Mouse (Mus musculus) adrenal gland (tissue): Measurements from ENCODE around the gene Cdkn3.
"Not testable (repeated sequence)": the region's sequence is repeated elsewhere in the genome, so short reads cannot be mapped to it uniquely, and the experiment has no call there.

Experiments used
- intact Hi-C: fragments of 180-260 bp; cut with DNase I; formaldehyde crosslinking; loops from one replicate; pipeline ENCODE4 v1.15.1; 2025

Cdkn3 gene

GRCm38 (mm10) chr14:46782187-46782828 is 22.0 kb downstream of the Cdkn3 start:
- intact Hi-C loops = no loop called here

GRCm38 (mm10) chr14:46783327-46783926 is 23.1 kb downstream of the Cdkn3 start:
- intact Hi-C loops = no loop called here

DNA sequence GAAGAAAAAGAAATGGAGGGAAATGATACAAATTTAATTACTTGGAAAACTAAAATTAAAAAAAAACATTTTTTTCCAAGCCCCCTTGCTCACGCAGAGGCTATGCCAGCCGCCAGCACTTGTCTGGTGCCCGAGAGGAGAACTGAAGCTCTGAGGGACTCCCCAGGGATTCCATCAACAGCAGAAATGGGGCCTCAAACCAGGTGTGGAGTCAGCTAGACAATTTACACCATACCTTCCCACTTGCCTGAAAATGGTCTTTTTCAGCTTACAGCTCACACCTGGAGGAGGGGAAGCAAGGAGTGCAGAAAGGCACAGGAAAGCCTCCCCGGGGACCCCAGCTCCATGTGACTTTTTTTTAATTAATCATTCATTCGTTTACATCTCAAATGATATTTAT is 24.9 kb downstream of the Cdkn3 start:
- intact Hi-C loops = no loop called here

DNA sequence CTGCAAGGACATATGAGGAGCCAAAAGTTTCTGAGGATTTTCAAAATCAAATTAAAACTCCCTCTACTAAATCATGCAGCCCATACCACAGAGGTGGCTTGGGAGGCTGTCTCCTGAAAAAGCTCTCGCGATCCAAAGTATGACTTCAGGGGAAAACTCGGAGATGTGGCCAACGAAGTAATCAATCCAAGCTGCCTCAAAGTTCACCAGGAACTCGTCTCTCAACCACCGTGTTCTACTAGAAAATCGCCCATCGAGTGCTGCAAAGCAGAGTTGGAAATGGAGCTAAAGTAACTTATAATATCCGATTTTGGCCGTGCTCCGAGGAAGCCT is 27.1 kb downstream of the Cdkn3 start:
- intact Hi-C loops = no loop called here

DNA sequence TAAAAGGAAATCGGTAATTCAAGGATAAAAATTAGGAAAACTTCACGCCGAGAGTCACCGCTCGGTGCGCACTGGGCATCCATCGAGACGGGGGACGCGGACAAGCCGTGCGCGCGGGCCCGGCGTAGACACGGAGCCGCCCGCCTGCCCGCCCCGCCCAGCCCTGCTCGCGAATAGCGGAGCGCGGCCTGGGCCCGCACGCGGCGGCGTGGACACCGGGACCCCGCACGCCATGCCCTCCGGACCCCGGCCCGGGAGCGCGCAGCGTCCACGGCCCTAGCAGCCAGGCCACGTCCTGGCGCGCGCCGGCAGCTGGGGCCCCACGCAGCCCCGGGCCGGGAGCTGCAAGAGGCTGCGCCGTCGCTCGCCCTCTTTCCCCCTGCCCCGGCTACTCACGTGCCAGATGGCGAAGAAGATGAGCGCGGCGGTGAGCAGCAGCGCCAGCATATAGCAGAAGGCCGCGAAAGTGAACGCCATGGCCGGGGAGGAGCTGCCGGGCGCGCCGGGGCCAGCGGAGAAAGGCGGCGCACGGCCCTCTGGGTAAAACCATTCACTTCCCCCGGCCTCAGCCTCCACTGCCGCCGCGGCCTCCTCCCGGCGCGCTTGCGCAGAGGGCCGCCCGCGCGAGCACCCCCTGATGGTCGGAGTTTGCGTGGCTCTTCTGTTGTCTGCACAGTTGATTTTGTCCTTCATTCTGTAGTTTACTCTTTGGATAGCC is 27.6 kb downstream of the Cdkn3 start, which contains the start of gene Cnih1:
Gene Cnih1 (minus strand): TSS at position 625 of the 718 bp plus-strand sequence.
- intact Hi-C loops = no loop called here

DNA sequence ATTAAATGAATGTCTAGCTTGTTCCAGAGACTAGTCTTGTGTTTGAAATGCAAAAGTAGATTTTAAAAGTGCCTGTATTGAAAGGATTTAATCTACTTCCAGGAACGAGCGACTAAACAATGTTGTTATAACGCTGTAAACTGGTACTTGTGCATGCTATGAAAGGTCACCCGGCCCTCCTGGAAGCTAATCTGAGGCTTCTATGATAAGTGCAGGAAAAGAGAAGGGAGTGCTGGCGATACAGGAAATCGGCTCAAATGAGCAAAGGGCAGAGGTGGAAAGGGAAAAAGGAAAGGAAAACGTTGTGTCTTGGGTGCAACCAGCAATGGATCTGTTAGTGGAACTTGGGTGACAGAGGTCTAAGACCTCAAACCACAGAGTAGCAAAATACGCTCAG is 28.2 kb downstream of the Cdkn3 start:
- intact Hi-C loops = no loop called here

DNA sequence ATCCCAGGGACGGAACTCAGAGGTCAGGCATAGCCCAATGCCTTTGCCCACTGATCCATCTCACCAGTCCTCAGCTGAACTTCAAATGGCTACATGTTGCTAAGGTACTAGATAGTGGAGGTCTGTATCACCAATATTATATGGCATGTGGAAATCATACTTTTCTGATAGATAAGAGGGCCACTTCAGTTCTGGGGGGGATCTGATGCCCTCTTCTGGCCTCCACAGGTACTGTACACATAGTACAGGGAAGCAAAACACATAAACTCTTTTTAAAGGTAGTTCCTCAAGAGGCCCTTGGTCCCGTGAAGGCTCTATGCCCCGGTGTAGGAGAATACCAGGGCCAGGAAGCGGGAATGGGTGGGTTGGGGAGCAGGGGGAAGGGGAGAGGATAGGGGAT is 30.0 kb downstream of the Cdkn3 start:
- intact Hi-C loops = no loop called here

DNA sequence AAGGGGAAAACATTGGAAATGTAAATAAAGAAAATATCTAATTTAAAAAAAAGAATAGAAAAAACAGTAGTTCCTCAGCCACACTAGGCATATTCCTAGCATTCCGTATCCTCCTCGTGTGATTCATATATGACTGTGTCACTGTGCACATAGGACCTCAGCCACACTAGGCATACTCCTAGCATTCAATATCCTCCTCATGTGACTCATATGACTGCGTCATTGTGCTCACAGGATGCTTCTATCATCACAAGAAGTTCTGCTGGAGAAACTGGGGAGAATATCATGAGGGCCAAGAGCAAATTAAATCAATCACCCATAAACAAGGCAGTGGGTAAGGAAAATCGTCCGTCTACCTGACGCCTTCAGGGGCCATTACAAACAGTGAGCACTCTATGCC is 30.4 kb downstream of the Cdkn3 start:
- intact Hi-C loops = no loop called here

DNA sequence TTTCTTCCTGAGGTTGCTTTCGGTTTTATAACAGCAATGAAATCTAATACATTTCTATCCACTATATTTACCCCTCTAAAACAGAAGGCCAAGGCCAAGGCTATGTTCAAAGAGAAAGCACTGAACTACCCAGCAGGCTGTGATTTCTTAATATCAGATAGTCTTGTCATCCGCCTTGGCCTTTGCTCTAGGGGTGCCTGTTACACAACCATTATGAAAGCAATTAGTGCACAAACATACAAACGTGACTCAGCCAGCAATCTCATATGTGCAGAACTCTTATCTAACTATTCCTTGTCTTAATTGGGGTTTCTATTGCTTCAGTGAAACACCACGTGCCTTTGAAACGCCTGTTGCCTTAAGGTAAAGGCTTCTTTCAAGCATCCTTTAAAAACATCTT is 33.8 kb downstream of the Cdkn3 start:
- intact Hi-C loops = no loop called here

DNA sequence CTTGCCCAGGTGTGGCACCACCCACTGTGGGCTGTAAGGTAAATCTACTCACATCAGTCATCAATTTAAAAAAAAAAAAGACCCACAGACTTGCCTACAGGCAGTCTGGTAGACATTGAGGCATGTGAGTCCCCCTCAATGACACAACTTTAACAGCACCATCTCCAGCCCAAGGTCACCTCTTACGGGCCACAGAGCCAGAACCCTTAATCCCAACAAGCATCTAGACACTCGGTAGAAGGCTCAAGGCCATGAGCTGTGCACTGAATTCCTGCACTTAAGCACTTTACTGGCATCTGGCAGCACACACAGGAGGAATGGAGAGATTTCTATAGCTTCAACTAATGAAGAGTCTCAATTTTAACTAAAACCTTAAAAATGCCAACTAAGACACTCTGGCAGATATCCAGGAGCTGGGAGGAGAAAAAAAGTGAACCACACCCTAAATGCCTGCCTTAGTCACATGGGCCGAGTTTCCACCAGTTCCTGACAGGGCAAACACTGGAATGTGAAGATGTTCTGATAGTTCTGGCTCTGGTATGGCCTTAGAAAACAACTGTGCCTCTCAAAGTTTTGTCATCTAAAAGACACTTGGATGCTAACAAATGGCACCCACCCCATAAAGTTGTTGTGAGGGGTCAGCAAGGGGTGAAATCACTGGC is 40.5 kb downstream of the Cdkn3 start:
- intact Hi-C loops = no loop called here

- intact Hi-C loops = no loop called here
Measured at GRCm38 (mm10) chr14:46803259-46803658, 42.9 kb downstream of the Cdkn3 start.

DNA sequence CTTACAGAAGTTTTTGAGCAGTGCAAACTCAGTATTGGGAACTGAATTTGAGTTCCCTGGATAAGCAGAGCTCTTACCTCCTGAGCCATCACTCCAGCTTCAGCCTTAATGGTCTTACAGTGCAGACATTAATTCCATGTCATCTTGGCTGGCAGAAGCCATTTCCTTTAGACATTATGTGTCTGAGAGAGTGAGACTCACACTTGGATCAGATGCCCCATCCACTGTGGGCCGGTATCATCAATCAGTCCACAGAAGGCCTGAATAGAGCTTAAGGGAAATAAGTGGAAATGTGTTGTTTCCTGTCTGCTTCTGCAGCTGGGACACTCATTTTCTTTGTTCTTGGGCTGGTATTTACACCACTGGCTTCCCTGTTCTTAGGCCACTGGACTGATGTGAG is 43.5 kb downstream of the Cdkn3 start:
- intact Hi-C loops = no loop called here

- intact Hi-C loops = no loop called here
Measured at GRCm38 (mm10) chr14:46806186-46806585, 45.8 kb downstream of the Cdkn3 start.

GRCm38 (mm10) chr14:46807927-46808326 is 47.6 kb downstream of the Cdkn3 start:
- intact Hi-C loops = no loop called here

DNA sequence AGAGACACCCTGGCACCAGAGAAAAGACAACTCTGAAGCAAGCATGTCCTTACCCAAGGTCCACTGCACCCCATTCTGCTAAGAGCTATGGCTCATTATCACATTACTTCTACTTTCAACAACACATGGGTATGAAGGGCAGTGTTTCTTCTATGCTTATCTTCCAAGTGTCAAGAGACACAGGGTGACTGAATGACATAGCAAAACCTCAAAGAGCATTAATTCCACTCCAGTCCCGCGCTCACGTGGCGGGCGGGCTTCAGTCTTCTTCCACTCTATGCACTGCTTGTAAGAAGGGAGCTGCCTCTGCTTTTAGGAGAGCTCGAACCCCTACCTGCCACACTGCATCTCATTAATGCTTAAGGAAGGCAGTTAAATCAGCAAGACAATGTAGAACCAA is 55.3 kb downstream of the Cdkn3 start:
- intact Hi-C loops = no loop called here

GRCm38 (mm10) chr14:46816916-46817622 is 56.7 kb downstream of the Cdkn3 start:
- intact Hi-C loops = no loop called here

DNA sequence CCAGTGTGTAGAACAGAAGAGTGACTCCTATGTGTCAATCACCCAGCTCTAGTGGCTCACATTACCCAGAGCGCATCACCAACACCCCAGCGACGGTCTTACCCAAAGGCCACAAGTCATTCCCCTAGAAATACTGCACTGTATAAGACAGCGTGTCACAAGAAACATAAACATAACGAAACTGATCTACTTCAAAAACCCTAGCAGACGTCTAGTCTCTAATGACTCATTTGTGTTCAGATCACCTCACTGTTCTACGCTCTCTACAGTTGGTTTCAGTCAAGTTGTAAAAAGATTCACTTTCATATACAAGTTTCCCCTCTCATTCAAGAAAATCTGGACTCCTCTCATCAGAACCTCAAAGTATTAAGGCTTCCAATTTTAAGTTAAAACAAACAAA is 58.4 kb downstream of the Cdkn3 start:
- intact Hi-C loops = no loop called here

DNA sequence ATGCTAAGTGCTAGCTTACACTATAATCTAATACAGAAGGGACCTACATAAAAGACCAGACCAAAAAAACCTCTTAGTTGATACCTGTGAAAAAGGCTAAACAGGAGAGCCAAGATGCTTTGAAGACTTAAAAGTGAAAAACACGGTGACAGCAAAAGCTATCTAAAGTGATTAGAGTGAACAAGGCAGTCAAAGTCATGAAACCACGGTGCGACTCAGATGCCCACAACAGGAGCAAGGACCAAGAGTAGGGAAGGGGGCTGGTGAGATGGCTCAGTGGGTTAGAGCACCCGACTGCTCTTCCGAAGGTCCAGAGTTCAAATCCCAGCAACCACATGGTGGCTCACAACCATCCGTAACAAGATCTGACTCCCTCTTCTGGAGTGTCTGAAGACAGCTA is 59.6 kb downstream of the Cdkn3 start:
- intact Hi-C loops = not testable (repeated sequence)
